Mouse (Mus musculus): ENCODE data around the gene Ltc4s. TPM values are rescaled to one million over a fixed set of nuclear protein-coding genes. Genes with fewer than 3 reads are reported as not detected.

The Ltc4s gene
- polyA plus RNA-seq, 1 experiment = 1.3 TPM

- Histone ChIP-seq H3ac (ENCODE audit: control insufficient read depth, insufficient read length, low read depth) (no peak overlapping the region), H3K4me3 (ENCODE audit: insufficient read depth, poor library complexity, severe bottlenecking) (no peak overlapping the region), H3K79me2 (ENCODE audit: control insufficient read depth, insufficient read depth) (peaks cover 62% of the 10 kb centered on the region), H3K36me3 (ENCODE audit: control insufficient read depth, insufficient read depth) (peaks cover 69% of the 10 kb centered on the region), H3K27me3 (ENCODE audit: control insufficient read depth, insufficient read depth, insufficient read length) (no peaks in the 10 kb centered on the region), H3K79me3 (ENCODE audit: low read depth) (peaks cover 39% of the 10 kb centered on the region)
- TF ChIP-seq FOSL1 (IDR thresholded peaks at IDR 0.05; ENCODE audit: insufficient read depth, low read length, poor library complexity, severe bottlenecking) (no peak), MAX (IDR thresholded peaks at IDR 0.05) (no peak), MYOD1 (IDR thresholded peaks at IDR 0.05; ENCODE audit: control insufficient read depth, insufficient read length, low read depth) (no peak), CEBPB (IDR thresholded peaks at IDR 0.05; ENCODE audit: low read depth) (no peak), MYOG (IDR thresholded peaks at IDR 0.05; ENCODE audit: control insufficient read depth, extremely low read depth, insufficient read length) (no peak), CTCF (IDR thresholded peaks at IDR 0.05; ENCODE audit: control insufficient read depth, insufficient read depth, insufficient read length) (no peak), USF1 (IDR thresholded peaks at IDR 0.05; ENCODE audit: low read depth) (no peak)
Measured at GRCm38 (mm10) chr11:50230481-50231304, 7.7 kb downstream of the Ltc4s start.

GRCm38 (mm10) chr11:50229252-50229910 is 9.0 kb downstream of the Ltc4s start:
- no peak overlapping the region for H3K4me3 ChIP-seq (ENCODE audit: insufficient read depth, poor library complexity, severe bottlenecking)
- no peaks in the 10 kb centered on the region for H3K27me3 ChIP-seq (ENCODE audit: control insufficient read depth, insufficient read depth, insufficient read length)
- H3ac ChIP-seq (ENCODE audit: control insufficient read depth, insufficient read length, low read depth) = no peak overlapping the region
- H3K36me3 ChIP-seq (ENCODE audit: control insufficient read depth, insufficient read depth) = peaks cover 58% of the 10 kb centered on the region
- H3K79me3 ChIP-seq (ENCODE audit: low read depth) = peaks cover 40% of the 10 kb centered on the region
- H3K79me2 ChIP-seq (ENCODE audit: control insufficient read depth, insufficient read depth) = peaks cover 70% of the 10 kb centered on the region
- no peak for TF ChIP-seq CEBPB (IDR thresholded peaks at IDR 0.05; ENCODE audit: low read depth)
- no peak for TF ChIP-seq FOSL1 (IDR thresholded peaks at IDR 0.05; ENCODE audit: insufficient read depth, low read length, poor library complexity, severe bottlenecking)
- no peak for TF ChIP-seq MAX (IDR thresholded peaks at IDR 0.05)
- TF ChIP-seq USF1 (IDR thresholded peaks at IDR 0.05; ENCODE audit: low read depth) = no peak
- TF ChIP-seq MYOD1 (IDR thresholded peaks at IDR 0.05; ENCODE audit: control insufficient read depth, insufficient read length, low read depth) = no peak
- no peak for TF ChIP-seq CTCF (IDR thresholded peaks at IDR 0.05; ENCODE audit: control insufficient read depth, insufficient read depth, insufficient read length)
- TF ChIP-seq MYOG (IDR thresholded peaks at IDR 0.05; ENCODE audit: control insufficient read depth, extremely low read depth, insufficient read length) = no peak

- Histone ChIP-seq H3K79me2 (ENCODE audit: control insufficient read depth, insufficient read depth) (peaks cover 77% of the 10 kb centered on the region), H3K27me3 (ENCODE audit: control insufficient read depth, insufficient read depth, insufficient read length) (no peaks in the 10 kb centered on the region), H3ac (ENCODE audit: control insufficient read depth, insufficient read length, low read depth) (peak overlapping the region; percentile 34), H3K79me3 (ENCODE audit: low read depth) (peaks cover 42% of the 10 kb centered on the region), H3K4me3 (ENCODE audit: insufficient read depth, poor library complexity, severe bottlenecking) (no peak overlapping the region), H3K36me3 (ENCODE audit: control insufficient read depth, insufficient read depth) (peaks cover 52% of the 10 kb centered on the region)
- TF ChIP-seq CEBPB (IDR thresholded peaks at IDR 0.05; ENCODE audit: low read depth) = no peak
- TF ChIP-seq FOSL1 (IDR thresholded peaks at IDR 0.05; ENCODE audit: insufficient read depth, low read length, poor library complexity, severe bottlenecking) = no peak
- TF ChIP-seq USF1 (IDR thresholded peaks at IDR 0.05; ENCODE audit: low read depth) = no peak
- no peak for TF ChIP-seq CTCF (IDR thresholded peaks at IDR 0.05; ENCODE audit: control insufficient read depth, insufficient read depth, insufficient read length)
- no peak for TF ChIP-seq MAX (IDR thresholded peaks at IDR 0.05)
- TF ChIP-seq MYOD1 (IDR thresholded peaks at IDR 0.05; ENCODE audit: control insufficient read depth, insufficient read length, low read depth) = no peak
- no peak for TF ChIP-seq MYOG (IDR thresholded peaks at IDR 0.05; ENCODE audit: control insufficient read depth, extremely low read depth, insufficient read length)
Measured at GRCm38 (mm10) chr11:50228772-50229171, 9.6 kb downstream of the Ltc4s start.

- H3K79me2 ChIP-seq (ENCODE audit: control insufficient read depth, insufficient read depth) = peaks cover 87% of the 10 kb centered on the region
- no peak overlapping the region for H3K4me3 ChIP-seq (ENCODE audit: insufficient read depth, poor library complexity, severe bottlenecking)
- no peak overlapping the region for H3ac ChIP-seq (ENCODE audit: control insufficient read depth, insufficient read length, low read depth)
- peaks cover 41% of the 10 kb centered on the region for H3K36me3 ChIP-seq (ENCODE audit: control insufficient read depth, insufficient read depth)
- H3K79me3 ChIP-seq (ENCODE audit: low read depth) = peaks cover 42% of the 10 kb centered on the region
- H3K27me3 ChIP-seq (ENCODE audit: control insufficient read depth, insufficient read depth, insufficient read length) = no peaks in the 10 kb centered on the region
- TF ChIP-seq CEBPB (IDR thresholded peaks at IDR 0.05; ENCODE audit: low read depth) (no peak), MAX (IDR thresholded peaks at IDR 0.05) (no peak), MYOD1 (IDR thresholded peaks at IDR 0.05; ENCODE audit: control insufficient read depth, insufficient read length, low read depth) (no peak), USF1 (IDR thresholded peaks at IDR 0.05; ENCODE audit: low read depth) (no peak), CTCF (IDR thresholded peaks at IDR 0.05; ENCODE audit: control insufficient read depth, insufficient read depth, insufficient read length) (no peak), FOSL1 (IDR thresholded peaks at IDR 0.05; ENCODE audit: insufficient read depth, low read length, poor library complexity, severe bottlenecking) (no peak), MYOG (IDR thresholded peaks at IDR 0.05; ENCODE audit: control insufficient read depth, extremely low read depth, insufficient read length) (no peak)
Measured at GRCm38 (mm10) chr11:50227736-50228135, 10.7 kb downstream of the Ltc4s start.

GRCm38 (mm10) chr11:50227226-50227625 is 11.2 kb downstream of the Ltc4s start:
- peaks cover 42% of the 10 kb centered on the region for H3K79me3 ChIP-seq (ENCODE audit: low read depth)
- H3K4me3 ChIP-seq (ENCODE audit: insufficient read depth, poor library complexity, severe bottlenecking) = peak overlapping the region; percentile 82
- peaks cover 92% of the 10 kb centered on the region for H3K79me2 ChIP-seq (ENCODE audit: control insufficient read depth, insufficient read depth)
- H3ac ChIP-seq (ENCODE audit: control insufficient read depth, insufficient read length, low read depth) = no peak overlapping the region
- peaks cover 40% of the 10 kb centered on the region for H3K36me3 ChIP-seq (ENCODE audit: control insufficient read depth, insufficient read depth)
- H3K27me3 ChIP-seq (ENCODE audit: control insufficient read depth, insufficient read depth, insufficient read length) = no peaks in the 10 kb centered on the region
- TF ChIP-seq MAX (IDR thresholded peaks at IDR 0.05) = no peak
- TF ChIP-seq USF1 (IDR thresholded peaks at IDR 0.05; ENCODE audit: low read depth) = no peak
- no peak for TF ChIP-seq MYOG (IDR thresholded peaks at IDR 0.05; ENCODE audit: control insufficient read depth, extremely low read depth, insufficient read length)
- no peak for TF ChIP-seq CEBPB (IDR thresholded peaks at IDR 0.05; ENCODE audit: low read depth)
- no peak for TF ChIP-seq MYOD1 (IDR thresholded peaks at IDR 0.05; ENCODE audit: control insufficient read depth, insufficient read length, low read depth)
- no peak for TF ChIP-seq FOSL1 (IDR thresholded peaks at IDR 0.05; ENCODE audit: insufficient read depth, low read length, poor library complexity, severe bottlenecking)
- TF ChIP-seq CTCF (IDR thresholded peaks at IDR 0.05; ENCODE audit: control insufficient read depth, insufficient read depth, insufficient read length) = no peak

Measured in C2C12 (cell line).